Mouse (Mus musculus) forebrain, embryonic 12.5 days (tissue): ENCODE measurements around the gene 4930435E12Rik. TPM values are rescaled to one million over a fixed set of nuclear protein-coding genes. Genes with fewer than 3 reads are reported as not detected.

Experiments used
- ATAC-seq: fragments of 200-750 bp; cut with Nextera tagmentation; 2 replicates; pipeline ENCODE4 v1.8.0; 2017; ENCODE audit warnings: moderate TSS enrichment; ENCODE audit not compliant: low FRiP score
- H3K27ac ChIP-seq: fragments of 300-500 bp; sonication (generic); 2 replicates; pipeline ENCODE4 v1.5.1; 2016; ENCODE audit warnings: mild to moderate bottlenecking
- H3K27me3 ChIP-seq: fragments of 300-500 bp; sonication (generic); 2 replicates; pipeline ENCODE4 v1.6.1; 2016; ENCODE audit warnings: mild to moderate bottlenecking
- H3K36me3 ChIP-seq: fragments of 300-500 bp; sonication (generic); replicated peaks from 2 replicates; pipeline ENCODE4 v1.6.1; 2016; ENCODE audit warnings: mild to moderate bottlenecking
- H3K4me1 ChIP-seq: fragments of 300-500 bp; sonication (generic); 2 replicates; pipeline ENCODE4 v1.6.1; 2016
- H3K4me2 ChIP-seq: fragments of 300-500 bp; sonication (generic); 2 replicates; pipeline ENCODE4 v1.6.1; 2016; ENCODE audit warnings: mild to moderate bottlenecking, moderate library complexity
- H3K4me3 ChIP-seq: fragments of 300-500 bp; sonication (generic); replicated peaks from 2 replicates; pipeline ENCODE4 v1.5.1; 2016; ENCODE audit warnings: mild to moderate bottlenecking
- H3K9ac ChIP-seq: fragments of 300-500 bp; sonication (generic); 2 replicates; pipeline ENCODE4 v1.6.1; 2016; ENCODE audit warnings: mild to moderate bottlenecking
- H3K9me3 ChIP-seq: fragments of 300-500 bp; sonication (generic); 2 replicates; pipeline ENCODE4 v1.6.1; 2016
- WGBS: fragments of 180-500 bp; shearing (Covaris S2); methylation state at CpG from one replicate; pipeline ENCODE4 v1.1.7; 2016; 5-methylcytosine and 5-hydroxymethylcytosine counted together
- polyA plus RNA-seq: library from polyadenylated mRNA; unstranded; fragments of >200 nt; fragmentation: Nextera tagmentation; extraction: Ambion mirVana; gene quantifications from 2 replicates; pipeline ENCODE4 v1.2.1, GENCODE M21; 2016

Gene 4930435E12Rik
- polyA plus RNA-seq, 1 experiment from 2014 or later: not detected

GRCm38 (mm10) chr16:38789016-38789415, 39.5 kb downstream of the 4930435E12Rik start:
- no peak for ATAC-seq
- no peaks in the 10 kb centered on the region for H3K27me3 ChIP-seq
- no peak overlapping the region for H3K27ac ChIP-seq
- no peaks in the 10 kb centered on the region for H3K9me3 ChIP-seq
- H3K9ac ChIP-seq: no peak overlapping the region
- no peaks in the 10 kb centered on the region for H3K36me3 ChIP-seq
- H3K4me2 ChIP-seq: no peak overlapping the region
- no peak overlapping the region for H3K4me3 ChIP-seq
- no peaks in the 10 kb centered on the region for H3K4me1 ChIP-seq
- 90% methylated on average over 2 of the region's 2 CpGs for WGBS

GRCm38 (mm10) chr16:38785301-38785700, 43.2 kb downstream of the 4930435E12Rik start:
- no peak for ATAC-seq
- Histone ChIP-seq H3K9me3 (no peaks in the 10 kb centered on the region), H3K4me3 (no peak overlapping the region), H3K4me1 (no peaks in the 10 kb centered on the region), H3K36me3 (no peaks in the 10 kb centered on the region), H3K9ac (no peak overlapping the region), H3K27ac (no peak overlapping the region), H3K4me2 (no peak overlapping the region), H3K27me3 (no peaks in the 10 kb centered on the region)
- WGBS: 84% methylated on average over 7 of the region's 7 CpGs

- no peak overlapping the region for H3K9ac ChIP-seq
- ATAC-seq: no peak
- H3K4me3 ChIP-seq: no peak overlapping the region
- H3K4me2 ChIP-seq: no peak overlapping the region
- no peaks in the 10 kb centered on the region for H3K36me3 ChIP-seq
- 61% methylated on average over 2 of the region's 2 CpGs for WGBS
- H3K27me3 ChIP-seq: no peaks in the 10 kb centered on the region
- H3K9me3 ChIP-seq: no peaks in the 10 kb centered on the region
- no peak overlapping the region for H3K27ac ChIP-seq
- no peaks in the 10 kb centered on the region for H3K4me1 ChIP-seq
Measured at GRCm38 (mm10) chr16:38782524-38783067, 46.0 kb downstream of the 4930435E12Rik start.

- no peak for ATAC-seq
- Histone ChIP-seq H3K4me3 (no peak overlapping the region), H3K9me3 (no peaks in the 10 kb centered on the region), H3K27ac (no peak overlapping the region), H3K4me2 (no peak overlapping the region), H3K4me1 (no peaks in the 10 kb centered on the region), H3K36me3 (no peaks in the 10 kb centered on the region), H3K27me3 (no peaks in the 10 kb centered on the region), H3K9ac (no peak overlapping the region)
- WGBS: 80% methylated on average over 2 of the region's 2 CpGs
Measured at GRCm38 (mm10) chr16:38781946-38782345, 46.6 kb downstream of the 4930435E12Rik start.

GRCm38 (mm10) chr16:38780960-38781572, 47.5 kb downstream of the 4930435E12Rik start:
- H3K36me3 ChIP-seq: no peaks in the 10 kb centered on the region
- H3K4me3 ChIP-seq: no peak overlapping the region
- no peaks in the 10 kb centered on the region for H3K27me3 ChIP-seq
- H3K9ac ChIP-seq: no peak overlapping the region
- no peaks in the 10 kb centered on the region for H3K9me3 ChIP-seq
- 97% methylated on average over 7 of the region's 7 CpGs for WGBS
- H3K4me2 ChIP-seq: no peak overlapping the region
- H3K27ac ChIP-seq: no peak overlapping the region
- H3K4me1 ChIP-seq: no peaks in the 10 kb centered on the region
- ATAC-seq: no peak

GRCm38 (mm10) chr16:38776342-38776741, 52.2 kb downstream of the 4930435E12Rik start:
- no peak overlapping the region for H3K9ac ChIP-seq
- H3K4me3 ChIP-seq: no peak overlapping the region
- no peak overlapping the region for H3K4me2 ChIP-seq
- WGBS: 53% methylated on average over 6 of the region's 6 CpGs
- H3K27ac ChIP-seq: no peak overlapping the region
- no peak for ATAC-seq
- no peaks in the 10 kb centered on the region for H3K27me3 ChIP-seq
- no peaks in the 10 kb centered on the region for H3K36me3 ChIP-seq
- peaks cover 4% of the 10 kb centered on the region for H3K4me1 ChIP-seq
- no peaks in the 10 kb centered on the region for H3K9me3 ChIP-seq

- WGBS: 72% methylated on average over 7 of the region's 7 CpGs
- ATAC-seq: no peak
- peaks cover 4% of the 10 kb centered on the region for H3K4me1 ChIP-seq
- no peaks in the 10 kb centered on the region for H3K9me3 ChIP-seq
- no peak overlapping the region for H3K9ac ChIP-seq
- H3K4me2 ChIP-seq: no peak overlapping the region
- no peak overlapping the region for H3K27ac ChIP-seq
- no peak overlapping the region for H3K4me3 ChIP-seq
- H3K36me3 ChIP-seq: no peaks in the 10 kb centered on the region
- H3K27me3 ChIP-seq: no peaks in the 10 kb centered on the region
Measured at GRCm38 (mm10) chr16:38774964-38775746, 53.4 kb downstream of the 4930435E12Rik start.

GRCm38 (mm10) chr16:38772906-38773496, 55.5 kb downstream of the 4930435E12Rik start:
- Histone ChIP-seq H3K4me3 (no peak overlapping the region), H3K4me2 (no peak overlapping the region), H3K9me3 (no peaks in the 10 kb centered on the region), H3K27ac (no peak overlapping the region), H3K9ac (no peak overlapping the region), H3K36me3 (peaks cover 10% of the 10 kb centered on the region), H3K4me1 (peaks cover 4% of the 10 kb centered on the region), H3K27me3 (no peaks in the 10 kb centered on the region)
- ATAC-seq: no peak
- WGBS: 58% methylated on average over 12 of the region's 12 CpGs

GRCm38 (mm10) chr16:38771145-38771544, 57.4 kb downstream of the 4930435E12Rik start:
- Histone ChIP-seq H3K27ac (no peak overlapping the region), H3K36me3 (peaks cover 10% of the 10 kb centered on the region), H3K9me3 (no peaks in the 10 kb centered on the region), H3K4me2 (no peak overlapping the region), H3K4me1 (peaks cover 4% of the 10 kb centered on the region), H3K27me3 (no peaks in the 10 kb centered on the region), H3K9ac (no peak overlapping the region), H3K4me3 (no peak overlapping the region)
- 94% methylated on average over 6 of the region's 6 CpGs for WGBS
- ATAC-seq: no peak

- WGBS: 90% methylated on average over 9 of the region's 9 CpGs
- Histone ChIP-seq H3K4me2 (no peak overlapping the region), H3K4me3 (no peak overlapping the region), H3K27me3 (no peaks in the 10 kb centered on the region), H3K4me1 (peaks cover 4% of the 10 kb centered on the region), H3K27ac (no peak overlapping the region), H3K9ac (no peak overlapping the region), H3K9me3 (no peaks in the 10 kb centered on the region), H3K36me3 (peaks cover 10% of the 10 kb centered on the region)
- ATAC-seq: no peak
Measured at GRCm38 (mm10) chr16:38769529-38769928, 59.0 kb downstream of the 4930435E12Rik start.

GRCm38 (mm10) chr16:38768386-38768785, 60.2 kb downstream of the 4930435E12Rik start:
- Histone ChIP-seq H3K9ac (no peak overlapping the region), H3K36me3 (peaks cover 10% of the 10 kb centered on the region), H3K27ac (no peak overlapping the region), H3K4me3 (no peak overlapping the region), H3K4me2 (no peak overlapping the region), H3K27me3 (no peaks in the 10 kb centered on the region), H3K4me1 (peaks cover 4% of the 10 kb centered on the region), H3K9me3 (no peaks in the 10 kb centered on the region)
- WGBS: 94% methylated on average over 8 of the region's 8 CpGs
- no peak for ATAC-seq

GRCm38 (mm10) chr16:38767761-38768160, 60.8 kb downstream of the 4930435E12Rik start:
- WGBS: 91% methylated on average over 8 of the region's 8 CpGs
- H3K9ac ChIP-seq: no peak overlapping the region
- no peak overlapping the region for H3K27ac ChIP-seq
- peaks cover 14% of the 10 kb centered on the region for H3K36me3 ChIP-seq
- no peak overlapping the region for H3K4me3 ChIP-seq
- H3K9me3 ChIP-seq: no peaks in the 10 kb centered on the region
- peaks cover 2% of the 10 kb centered on the region; the same call in 1 of the 2 replicates for H3K4me1 ChIP-seq
- ATAC-seq: no peak
- no peaks in the 10 kb centered on the region for H3K27me3 ChIP-seq
- H3K4me2 ChIP-seq: no peak overlapping the region
